Comparison of ENCODE assay signal across 8 mouse cellular contexts in the genomic region with DNA sequence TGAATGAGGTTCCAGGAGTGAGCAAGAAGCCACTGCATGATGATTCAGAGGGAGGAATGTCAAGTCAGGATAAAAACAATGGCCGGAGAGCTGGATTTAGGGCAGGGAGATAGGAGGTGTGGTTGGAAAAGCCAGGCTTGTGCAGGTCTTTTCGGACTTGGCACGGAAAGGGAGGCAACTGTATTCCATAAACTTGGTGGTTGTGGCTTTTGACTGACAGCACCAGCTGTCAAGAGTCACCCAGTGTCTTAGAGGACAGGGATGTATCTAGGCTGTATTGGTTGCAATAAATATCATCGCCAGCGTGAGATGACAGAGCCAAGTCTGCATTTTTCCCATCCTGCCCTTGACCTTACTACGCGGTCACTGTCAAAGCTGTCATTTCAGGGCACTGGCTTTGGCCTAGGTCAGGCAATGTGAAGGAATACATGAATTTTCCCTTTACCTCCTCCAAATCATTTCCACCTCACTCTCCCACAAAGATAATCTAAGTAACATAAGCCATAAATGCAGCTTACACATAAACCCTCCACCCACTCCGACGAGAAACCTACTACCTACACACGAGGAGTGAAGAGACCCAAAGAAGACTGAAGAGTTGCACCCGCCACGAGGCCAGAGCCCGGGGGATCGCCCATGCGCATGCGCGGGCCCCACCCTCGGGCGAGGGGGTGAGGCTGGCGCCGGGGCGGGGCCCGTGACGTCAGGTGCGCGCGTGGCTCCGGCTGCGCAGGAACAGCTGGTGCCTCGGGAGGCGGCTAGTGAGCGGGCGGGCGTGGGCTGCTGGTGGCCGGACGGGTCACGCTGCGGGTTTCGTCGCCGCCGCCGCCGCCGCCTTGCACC. TPM values are rescaled to one million over a fixed set of nuclear protein-coding genes. Genes with fewer than 3 reads are reported as not detected.
DNase-seq lines count a peak whose midpoint lies in the region; ATAC-seq lines count a peak whose summit lies in the region.

No protein-coding gene starts in this region.

- DNase-seq in ZHBTc4 (ENCODE audit: low read depth, low spot score) = peak; percentile 94
- peak; percentile 85 to 91 for DNase-seq in cerebellum, postnatal 4 days (ENCODE audit: low spot score in 2 of 2)
- DNase-seq in gastrocnemius, adult 18-20 months (ENCODE audit: low spot score) = peak; percentile 95
- peak; percentile 93 to 94 for DNase-seq in left cerebral cortex, adult 18-20 months (ENCODE audit: low spot score in 2 of 2)
- peak; percentile 96 to 97 for DNase-seq in lung, postnatal 4 days
- DNase-seq in retina, postnatal 1 day = peak; percentile 95
- peak; percentile 99 for DNase-seq in thymus, postnatal 4 days

- peak overlapping the region; percentile 95 for H3K4me2 ChIP-seq in hindbrain, embryonic 16.5 days (ENCODE audit: low read length)

- H3K27ac ChIP-seq in hindbrain, embryonic 16.5 days (ENCODE audit: low read depth, low read length) = peak overlapping the region; percentile 79

- peaks cover 2% of the 10 kb centered on the region for H3K9me3 ChIP-seq in hindbrain, embryonic 16.5 days (ENCODE audit: control insufficient read depth, low read length)

- H3K27me3 ChIP-seq in hindbrain, embryonic 16.5 days (replicated peaks; ENCODE audit: control insufficient read depth, insufficient read depth, low read length) = no peaks in the 10 kb centered on the region

- ATAC-seq in hindbrain, embryonic 16.5 days = peak; percentile 95

- peaks cover 16% of the 10 kb centered on the region for H3K4me1 ChIP-seq in hindbrain, embryonic 16.5 days (ENCODE audit: control insufficient read depth, insufficient read depth, low read depth, low read length)

- WGBS in hindbrain, embryonic 16.5 days = 7% methylated on average over 44 of the region's 45 CpGs

- peak overlapping the region; percentile 75 for H3K4me3 ChIP-seq in hindbrain, embryonic 16.5 days (ENCODE audit: low read length)

- H3K36me3 ChIP-seq in hindbrain, embryonic 16.5 days (ENCODE audit: control insufficient read depth, insufficient read depth, low read length) = no peaks in the 10 kb centered on the region

- peak overlapping the region; percentile 81 for H3K9ac ChIP-seq in hindbrain, embryonic 16.5 days (ENCODE audit: low read depth, low read length)

RNA-seq across cellular contexts. Expression of gene Tmem120b, which starts 7.6 kb away (rescaled TPM):
- 10 to 100 TPM; 16.8 to 19.6 TPM for total RNA-seq in gastrocnemius, adult 18-20 months (2021)
- 17.3 and 19.8 TPM in 2 replicates for polyA plus RNA-seq in hindbrain, embryonic 16.5 days (2015; fragmentation: Nextera tagmentation; extraction: Ambion mirVana)
- total RNA-seq in left cerebral cortex, adult 18-20 months (2021) = 10 to 100 TPM; 13.2 to 13.8 TPM

RNA-seq across cellular contexts. Expression of gene Morn3, which starts 29.0 kb away (rescaled TPM):
- total RNA-seq in gastrocnemius, adult 18-20 months (2021) = not detected
- 0.47 and 0.81 TPM in 2 replicates for polyA plus RNA-seq in hindbrain, embryonic 16.5 days (2015; fragmentation: Nextera tagmentation; extraction: Ambion mirVana)
- total RNA-seq in left cerebral cortex, adult 18-20 months (2021) = under 1 TPM in 1 of 2 experiments, not detected in 1; 0.40 TPM

RNA-seq across cellular contexts. Expression of gene Rhof, which starts 56.7 kb away (rescaled TPM):
- under 1 TPM; 0.09 to 0.24 TPM for total RNA-seq in gastrocnemius, adult 18-20 months (2021)
- 26.6 and 29.7 TPM in 2 replicates for polyA plus RNA-seq in hindbrain, embryonic 16.5 days (2015; fragmentation: Nextera tagmentation; extraction: Ambion mirVana)
- total RNA-seq in left cerebral cortex, adult 18-20 months (2021) = 10 to 100 TPM; 50.5 to 51.0 TPM

Comparison
In these comparisons a context has a peak if more than half of its experiments do, and no peak if none do; other contexts are left out.
1. Peak in every context shown above with its lines: DNase-seq, ATAC-seq, H3K4me3 ChIP-seq and H3K27ac ChIP-seq.
2. RNA of gene Rhof, which starts 56.7 kb away (total RNA-seq): 50.5 to 51.0 TPM in left cerebral cortex, adult 18-20 months; 0.09 to 0.24 TPM in gastrocnemius, adult 18-20 months; every median in the first group is over 10 times any median in the second.